Comparison of ENCODE assay signal across 13 mouse cellular contexts in the genomic region with DNA sequence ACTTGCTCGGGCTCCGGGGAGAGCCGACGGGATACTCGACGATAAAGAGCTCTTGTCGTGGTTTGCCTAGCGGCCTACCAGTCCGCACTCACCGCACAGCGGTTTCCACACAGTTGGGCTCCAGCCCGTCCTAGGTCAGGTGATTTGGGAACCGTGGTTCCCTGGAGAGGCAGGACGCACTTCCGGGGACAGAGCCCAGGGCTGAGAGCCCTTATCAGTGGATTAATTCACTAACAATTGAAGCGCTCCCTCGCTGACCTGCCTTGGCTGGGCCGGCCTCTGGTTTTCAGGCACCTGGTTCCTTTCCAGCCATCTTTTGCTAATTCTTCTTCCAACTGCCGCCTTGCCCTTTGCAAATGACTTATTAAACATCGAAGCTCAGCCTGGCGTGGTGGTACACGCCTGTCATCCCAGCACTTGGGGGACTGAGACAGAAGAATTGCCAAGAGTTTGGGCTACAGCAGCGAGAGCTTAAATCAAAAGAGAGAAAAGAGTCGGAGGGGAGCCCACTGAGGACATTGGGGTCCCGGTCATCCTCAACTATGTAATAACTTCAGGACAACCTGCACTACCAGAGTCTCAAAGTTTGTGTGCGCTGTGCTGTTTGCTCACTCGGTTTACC. TPM values are rescaled to one million over a fixed set of nuclear protein-coding genes. Genes with fewer than 3 reads are reported as not detected.
DNase-seq lines count a peak whose midpoint lies in the region; ATAC-seq and TF ChIP-seq lines count a peak whose summit lies in the region.
"Had no signal": no experiment of that assay in that cellular context is flagged by ENCODE, and none has a peak within 500 bp of the region (broad histone marks: within the 10 kb centered on the region; RNA-seq: fewer than 3 reads in every experiment).

No protein-coding gene starts in this region.

- DNase-seq in limb, embryonic 11.5 days (ENCODE audit: low spot score), result peak; percentile 45
- DNase-seq in limb, embryonic 10.5 days (ENCODE audit: low spot score), result no peak
- DNase-seq in heart, adult 9 months (ENCODE audit: low spot score in 2 of 2), result peak; percentile 13 to 34
- DNase-seq in liver, adult 2 months (ENCODE audit: extremely low read depth, low read depth, low spot score), result peak; percentile 68
- no peak for DNase-seq in ovary, postnatal 14 days (ENCODE audit: low spot score)
- no peak for DNase-seq in Muller cell, postnatal 12 days (ENCODE audit: inconsistent ontology term)
- DNase-seq in layer of hippocampus, adult 8-10 months (ENCODE audit: low spot score in 2 of 2), result no peak
- DNase-seq: retina, postnatal 1 day; thymus, postnatal 14 days had no signal

- H3K36me3 ChIP-seq in limb, embryonic 11.5 days (ENCODE audit: control insufficient read depth, insufficient read depth, low read length), result no peaks in the 10 kb centered on the region
- H3K36me3 ChIP-seq in limb, embryonic 10.5 days, result no peaks in the 10 kb centered on the region
- H3K36me3 ChIP-seq in liver, adult 2 months (ENCODE audit: control insufficient read depth, insufficient read depth, low read length), result no peaks in the 10 kb centered on the region
- H3K36me3 ChIP-seq in small intestine, adult 2 months (ENCODE audit: control insufficient read depth, insufficient read depth, low read length), result no peaks in the 10 kb centered on the region
- H3K36me3 ChIP-seq: embryonic facial prominence, embryonic 13.5 days had no signal

- TF ChIP-seq CTCF in liver, adult 2 months (IDR thresholded peaks at IDR 0.05; ENCODE audit: low read depth, low read length), result no peak
- TF ChIP-seq CTCF in small intestine, adult 2 months (IDR thresholded peaks at IDR 0.05; ENCODE audit: extremely low read depth, insufficient read length, insufficient replicate concordance, low read depth, low read length), result no peak

- WGBS in limb, embryonic 11.5 days, result under 1% methylated on average over 27 of the region's 27 CpGs
- 1% methylated on average over 27 of the region's 27 CpGs for WGBS in limb, embryonic 10.5 days
- WGBS in liver, adult 2 months, result 13% methylated on average over 27 of the region's 27 CpGs
- WGBS in small intestine, adult 2 months, result 6% methylated on average over 27 of the region's 27 CpGs

- no peak for ATAC-seq in limb, embryonic 11.5 days (ENCODE audit: insufficient number of reproducible peaks, low FRiP score, low TSS enrichment, low read depth)

- H3K4me1 ChIP-seq in limb, embryonic 11.5 days (ENCODE audit: control insufficient read depth, insufficient read depth, low read length), result peaks cover 8% of the 10 kb centered on the region; the same call in 1 of the 2 replicates
- H3K4me1 ChIP-seq in limb, embryonic 10.5 days, result peaks cover 24% of the 10 kb centered on the region
- peaks cover 2% of the 10 kb centered on the region; the same call in 1 of the 2 replicates for H3K4me1 ChIP-seq in liver, adult 2 months (ENCODE audit: control insufficient read depth, insufficient read depth, low read length)
- H3K4me1 ChIP-seq in small intestine, adult 2 months (ENCODE audit: control insufficient read depth, insufficient read depth, insufficient read length, low read length), result no peaks in the 10 kb centered on the region

- no peak for TF ChIP-seq POLR2A in liver, adult 2 months (IDR thresholded peaks at IDR 0.05; ENCODE audit: extremely low read depth, insufficient read depth, low read length)
- TF ChIP-seq POLR2A in small intestine, adult 2 months (IDR thresholded peaks at IDR 0.05; ENCODE audit: low read depth, low read length), result no peak

- no peaks in the 10 kb centered on the region for H3K79me2 ChIP-seq in liver, adult 2 months (ENCODE audit: control insufficient read depth, insufficient read depth, low read length)

- no peak overlapping the region for H3K27ac ChIP-seq in limb, embryonic 11.5 days (replicated peaks; ENCODE audit: low read depth, low read length)
- H3K27ac ChIP-seq in limb, embryonic 10.5 days, result no peak overlapping the region
- no peak overlapping the region for H3K27ac ChIP-seq in liver, adult 2 months (replicated peaks; ENCODE audit: insufficient read depth, low read depth, low read length)
- H3K27ac ChIP-seq in small intestine, adult 2 months (ENCODE audit: insufficient read depth, low read depth, low read length), result no peak overlapping the region
- H3K27ac ChIP-seq: embryonic facial prominence, embryonic 13.5 days had no signal

- H3K9ac ChIP-seq in limb, embryonic 11.5 days (ENCODE audit: low read length), result no peak overlapping the region
- H3K9ac ChIP-seq in liver, adult 2 months (ENCODE audit: low read depth, low read length), result no peak overlapping the region

- H3K4me2 ChIP-seq in limb, embryonic 11.5 days (ENCODE audit: low read depth, severe bottlenecking), result no peak overlapping the region
- H3K4me2 ChIP-seq: embryonic facial prominence, embryonic 13.5 days had no signal

- no peak overlapping the region for H3K4me3 ChIP-seq in limb, embryonic 11.5 days (ENCODE audit: low read depth, low read length)
- no peak overlapping the region for H3K4me3 ChIP-seq in limb, embryonic 10.5 days
- H3K4me3 ChIP-seq in liver, adult 2 months (ENCODE audit: insufficient read depth, low read depth, low read length), result no peak overlapping the region
- peak overlapping the region; percentile 24; the same call in 1 of the 2 replicates for H3K4me3 ChIP-seq in small intestine, adult 2 months (ENCODE audit: low read depth, low read length)

- no peaks in the 10 kb centered on the region for H3K9me3 ChIP-seq in limb, embryonic 11.5 days (ENCODE audit: control insufficient read depth, low read length)
- H3K9me3 ChIP-seq in limb, embryonic 10.5 days (replicated peaks), result no peaks in the 10 kb centered on the region
- H3K9me3 ChIP-seq: embryonic facial prominence, embryonic 13.5 days had no signal

- peaks cover 77% of the 10 kb centered on the region for H3K27me3 ChIP-seq in limb, embryonic 11.5 days (ENCODE audit: control insufficient read depth, insufficient read depth, low read length)
- peaks cover 100% of the 10 kb centered on the region for H3K27me3 ChIP-seq in limb, embryonic 10.5 days (ENCODE audit: low read depth, poor library complexity, severe bottlenecking)
- peaks cover 11% of the 10 kb centered on the region; the same call in 1 of the 2 replicates for H3K27me3 ChIP-seq in liver, adult 2 months (ENCODE audit: control insufficient read depth, insufficient read depth, low read length)
- peaks cover 60% of the 10 kb centered on the region for H3K27me3 ChIP-seq in small intestine, adult 2 months (ENCODE audit: control insufficient read depth, insufficient read depth, low read length)

RNA-seq across cellular contexts. Expression of gene Onecut3, which starts 9.1 kb away (rescaled TPM):
- not detected in 2 replicates for polyA plus RNA-seq in limb, embryonic 11.5 days (2014; fragmentation: Nextera tagmentation; extraction: Ambion mirVana)
- polyA plus RNA-seq in limb, embryonic 10.5 days (2016; fragmentation: Nextera tagmentation; extraction: Ambion mirVana), result not detected in 2 replicates
- not detected in 2 replicates for total RNA-seq in liver, adult 2 months (2014; rRNA removed)
- not detected in 2 replicates for polyA plus RNA-seq in liver, adult 2 months (2012; rRNA removed)
- 0.29 and 2.8 TPM in 2 replicates for polyA plus RNA-seq in small intestine, adult 2 months (2012; rRNA removed)
- total RNA-seq in layer of hippocampus, adult 8-10 months (2022), result under 1 TPM in 1 of 4 experiments, not detected in 3; 0.06 TPM
- total RNA-seq: gastrocnemius, postnatal 4 days had no signal
- polyA plus RNA-seq: embryonic facial prominence, embryonic 13.5 days had no signal

RNA-seq across cellular contexts. Expression of gene Atp8b3, which starts 35.2 kb away (rescaled TPM):
- polyA plus RNA-seq in limb, embryonic 11.5 days (2014; fragmentation: Nextera tagmentation; extraction: Ambion mirVana), result 0.37 and 0.48 TPM in 2 replicates
- polyA plus RNA-seq in limb, embryonic 10.5 days (2016; fragmentation: Nextera tagmentation; extraction: Ambion mirVana), result 0.26 and 0.53 TPM in 2 replicates
- total RNA-seq in liver, adult 2 months (2014; rRNA removed), result not detected in 2 replicates
- polyA plus RNA-seq in liver, adult 2 months (2012; rRNA removed), result 0.04 TPM in 1 of 2 replicates, not detected in the other
- polyA plus RNA-seq in small intestine, adult 2 months (2012; rRNA removed), result not detected in 2 replicates
- 1 to 10 TPM in 1 of 4 experiments, under 1 TPM in 3; 0.11 to 1.2 (median 0.17) TPM for total RNA-seq in layer of hippocampus, adult 8-10 months (2022)
- polyA plus RNA-seq: large intestine, adult 2 months had no signal

RNA-seq across cellular contexts. Expression of gene Rexo1, which starts 57.6 kb away (rescaled TPM):
- polyA plus RNA-seq in limb, embryonic 11.5 days (2014; fragmentation: Nextera tagmentation; extraction: Ambion mirVana), result 27.2 and 32.6 TPM in 2 replicates
- 40.8 and 42.6 TPM in 2 replicates for polyA plus RNA-seq in limb, embryonic 10.5 days (2016; fragmentation: Nextera tagmentation; extraction: Ambion mirVana)
- 4.4 and 5.5 TPM in 2 replicates for total RNA-seq in liver, adult 2 months (2014; rRNA removed)
- polyA plus RNA-seq in liver, adult 2 months (2012; rRNA removed), result 28.1 and 36.8 TPM in 2 replicates
- polyA plus RNA-seq in small intestine, adult 2 months (2012; rRNA removed), result 33.1 and 63.7 TPM in 2 replicates
- total RNA-seq in layer of hippocampus, adult 8-10 months (2022), result 10 to 100 TPM; 45.3 to 53.2 (median 49.5) TPM

Comparison
In these comparisons a context has a peak if more than half of its experiments do, and no peak if none do; other contexts are left out.
1. DNase-seq: peak in limb, embryonic 11.5 days (single experiment), heart, adult 9 months (2 of 2) and liver, adult 2 months (single experiment); none in limb, embryonic 10.5 days (single experiment), ovary, postnatal 14 days (single experiment), Muller cell, postnatal 12 days (single experiment) and layer of hippocampus, adult 8-10 months (0 of 2).